Mouse (Mus musculus): ENCODE measurements around the gene Olfr49.

Gene Olfr49

GRCm38 (mm10) chr14:54262622-54263021 lies 22.1 kb downstream of the Olfr49 start:
- DNase-seq (ENCODE audit: low spot score in 2 of 2): peak in 1 of 2 experiments; percentile 41

GRCm38 (mm10) chr14:54261386-54261785 lies 23.4 kb downstream of the Olfr49 start:
- DNase-seq (ENCODE audit: low spot score in 2 of 2): peak in 1 of 2 experiments; percentile 49

GRCm38 (mm10) chr14:54260196-54260595 lies 24.5 kb downstream of the Olfr49 start:
- DNase-seq (ENCODE audit: low spot score in 2 of 2): peak in 1 of 2 experiments; percentile 51

- no peak for DNase-seq (ENCODE audit: low spot score in 2 of 2)
Observed at GRCm38 (mm10) chr14:54259722-54260085, 25.0 kb downstream of the Olfr49 start.

GRCm38 (mm10) chr14:54259003-54259721 lies 25.6 kb downstream of the Olfr49 start:
- peak; percentile 92 to 96 for DNase-seq (ENCODE audit: low spot score in 2 of 2)

- DNase-seq (ENCODE audit: low spot score in 2 of 2): peak in 1 of 2 experiments; percentile 39
Observed at GRCm38 (mm10) chr14:54258131-54258670, 26.5 kb downstream of the Olfr49 start.

- DNase-seq (ENCODE audit: low spot score in 2 of 2): no peak
Observed at GRCm38 (mm10) chr14:54254670-54255202, 30.0 kb downstream of the Olfr49 start.

GRCm38 (mm10) chr14:54253741-54254291 lies 30.9 kb downstream of the Olfr49 start, which contains the start of the genes Dad1 and Abhd4:
Gene Dad1 (minus strand): TSS chr14:54254104.
Gene Abhd4 (plus strand): TSS chr14:54254188.
- DNase-seq (ENCODE audit: low spot score in 2 of 2): peak; percentile 97 to 99

- DNase-seq (ENCODE audit: low spot score in 2 of 2): no peak
Observed at GRCm38 (mm10) chr14:54250122-54250521, 34.6 kb downstream of the Olfr49 start.

- DNase-seq (ENCODE audit: low spot score in 2 of 2): no peak
Observed at GRCm38 (mm10) chr14:54249326-54249725, 35.4 kb downstream of the Olfr49 start.

- DNase-seq (ENCODE audit: low spot score in 2 of 2): no peak
Observed at GRCm38 (mm10) chr14:54246232-54246631, 38.5 kb downstream of the Olfr49 start.

- no peak for DNase-seq (ENCODE audit: low spot score in 2 of 2)
Observed at GRCm38 (mm10) chr14:54244183-54244582, 40.6 kb downstream of the Olfr49 start.

- no peak for DNase-seq (ENCODE audit: low spot score in 2 of 2)
Observed at GRCm38 (mm10) chr14:54240542-54240941, 44.2 kb downstream of the Olfr49 start.

- peak; percentile 67 to 87 for DNase-seq (ENCODE audit: low spot score in 2 of 2)
Observed at GRCm38 (mm10) chr14:54239002-54239736, 45.6 kb downstream of the Olfr49 start.

GRCm38 (mm10) chr14:54236881-54237280 lies 47.9 kb downstream of the Olfr49 start:
- DNase-seq (ENCODE audit: low spot score in 2 of 2): no peak

GRCm38 (mm10) chr14:54235825-54236540 lies 48.8 kb downstream of the Olfr49 start:
- no peak for DNase-seq (ENCODE audit: low spot score in 2 of 2)

- DNase-seq (ENCODE audit: low spot score in 2 of 2): no peak
Observed at GRCm38 (mm10) chr14:54234231-54235040, 50.3 kb downstream of the Olfr49 start.

GRCm38 (mm10) chr14:54233559-54234143 lies 51.1 kb downstream of the Olfr49 start:
- DNase-seq (ENCODE audit: low spot score in 2 of 2): no peak

GRCm38 (mm10) chr14:54232811-54233558 lies 51.8 kb downstream of the Olfr49 start:
- DNase-seq (ENCODE audit: low spot score in 2 of 2): no peak
